Mouse (Mus musculus): Measurements from ENCODE around the gene C130074G19Rik. TPM values are rescaled to one million over a fixed set of nuclear protein-coding genes. Genes with fewer than 3 reads are reported as not detected.

The C130074G19Rik gene
- not detected for polyA plus RNA-seq (2017; shearing (Covaris generic))

- no peak for ATAC-seq
Observed at GRCm38 (mm10) chr1:184882281-184883268, at the start of gene C130074G19Rik. C130074G19Rik (minus strand) TSS chr1:184883218.

- no peak for ATAC-seq
Observed at GRCm38 (mm10) chr1:184931097-184931496, 48.1 kb upstream of the C130074G19Rik start.

GRCm38 (mm10) chr1:184928382-184928781 lies 45.4 kb upstream of the C130074G19Rik start:
- no peak for ATAC-seq

GRCm38 (mm10) chr1:184927911-184928310 lies 44.9 kb upstream of the C130074G19Rik start:
- no peak for ATAC-seq

GRCm38 (mm10) chr1:184922824-184923223 lies 39.8 kb upstream of the C130074G19Rik start:
- no peak for ATAC-seq

GRCm38 (mm10) chr1:184920057-184920456 lies 37.0 kb upstream of the C130074G19Rik start:
- ATAC-seq = no peak

GRCm38 (mm10) chr1:184918227-184918888 lies 35.3 kb upstream of the C130074G19Rik start:
- no peak for ATAC-seq

- no peak for ATAC-seq
Observed at GRCm38 (mm10) chr1:184912336-184912735, 29.3 kb upstream of the C130074G19Rik start.

GRCm38 (mm10) chr1:184911861-184912260 lies 28.8 kb upstream of the C130074G19Rik start:
- ATAC-seq = no peak

- ATAC-seq = peak; percentile 40
Observed at GRCm38 (mm10) chr1:184908558-184908957, 25.5 kb upstream of the C130074G19Rik start.

GRCm38 (mm10) chr1:184905904-184906745 lies 23.1 kb upstream of the C130074G19Rik start:
- ATAC-seq = no peak

- ATAC-seq = no peak
Observed at GRCm38 (mm10) chr1:184905371-184905770, 22.4 kb upstream of the C130074G19Rik start.

- ATAC-seq = no peak
Observed at GRCm38 (mm10) chr1:184903697-184904096, 20.7 kb upstream of the C130074G19Rik start.

GRCm38 (mm10) chr1:184902886-184903285 lies 19.9 kb upstream of the C130074G19Rik start:
- no peak for ATAC-seq

GRCm38 (mm10) chr1:184897350-184897749 lies 14.3 kb upstream of the C130074G19Rik start:
- ATAC-seq = no peak

GRCm38 (mm10) chr1:184891998-184892397 lies 9.0 kb upstream of the C130074G19Rik start:
- ATAC-seq = no peak

- no peak for ATAC-seq
Observed at GRCm38 (mm10) chr1:184889454-184889853, 6.4 kb upstream of the C130074G19Rik start.

- no peak for ATAC-seq
Observed at GRCm38 (mm10) chr1:184886160-184886559, 3.1 kb upstream of the C130074G19Rik start.

- ATAC-seq = no peak
Observed at GRCm38 (mm10) chr1:184881861-184882260, 1.2 kb downstream of the C130074G19Rik start.

GRCm38 (mm10) chr1:184881211-184881610 lies 1.8 kb downstream of the C130074G19Rik start:
- ATAC-seq = no peak

GRCm38 (mm10) chr1:184878860-184879259 lies 4.2 kb downstream of the C130074G19Rik start:
- ATAC-seq = no peak

GRCm38 (mm10) chr1:184877306-184877705 lies 5.7 kb downstream of the C130074G19Rik start:
- ATAC-seq = no peak

GRCm38 (mm10) chr1:184873910-184874309 lies 9.1 kb downstream of the C130074G19Rik start:
- no peak for ATAC-seq
